Mouse (Mus musculus): ENCODE results near the gene Inava. TPM values are rescaled to one million over a fixed set of nuclear protein-coding genes. Genes with fewer than 3 reads are reported as not detected.

Gene Inava
- polyA plus RNA-seq, 1 experiment from 2014 or later, result 4.4 TPM

- 0 out of 2 replicates have a peak overlapping the region, but pooled peaks have one; percentile 11 for H3K27ac ChIP-seq (replicated peaks)
- H3K36me3 ChIP-seq, result peaks cover 52% of the 10 kb centered on the region
Observed at GRCm38 (mm10) chr1:136177085-136177484, 57.0 kb downstream of the Inava start.

DNA sequence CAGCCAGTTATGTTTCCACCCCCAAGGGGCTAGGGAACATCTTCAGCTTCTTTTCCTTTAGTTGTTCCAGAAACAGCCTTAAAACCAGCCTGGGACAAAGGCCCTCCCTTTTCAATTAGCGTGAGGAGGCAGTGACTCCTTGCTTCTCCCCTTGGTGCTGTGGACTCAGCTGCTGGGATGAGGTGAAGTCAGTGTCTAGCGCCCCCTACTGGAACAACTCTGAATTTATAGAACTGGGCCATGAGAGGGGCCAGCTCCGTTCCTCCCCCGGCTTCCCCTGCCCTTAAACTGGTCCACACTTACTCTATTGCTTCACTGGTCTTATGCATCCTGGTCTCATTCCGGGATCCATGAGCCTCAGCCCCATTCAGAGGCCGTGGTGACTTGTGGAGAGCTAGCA is 58.9 kb downstream of the Inava start:
- H3K4me2 ChIP-seq (replicated peaks), result no peak overlapping the region
- peaks cover 18% of the 10 kb centered on the region; the same call in 1 of the 2 replicates for H3K4me1 ChIP-seq
- 29% methylated on average over 6 of the region's 6 CpGs for WGBS
- ATAC-seq (replicated peaks), result no peak
- no peak overlapping the region for H3K27ac ChIP-seq (replicated peaks)
- H3K27me3 ChIP-seq, result no peaks in the 10 kb centered on the region
- no peak overlapping the region for H3K9ac ChIP-seq (replicated peaks)
- peaks cover 69% of the 10 kb centered on the region for H3K36me3 ChIP-seq
- H3K4me3 ChIP-seq, result no peak overlapping the region
- H3K9me3 ChIP-seq, result no peaks in the 10 kb centered on the region

More at GRCm38 (mm10) chr1:136177085-136177484, 57.0 kb downstream of the Inava start:
- no peak overlapping the region for H3K4me3 ChIP-seq
- no peak overlapping the region for H3K4me2 ChIP-seq (replicated peaks)
- WGBS, result 87% methylated on average over 2 of the region's 2 CpGs
- no peaks in the 10 kb centered on the region for H3K9me3 ChIP-seq
- H3K4me1 ChIP-seq, result peaks cover 21% of the 10 kb centered on the region; the same call in 1 of the 2 replicates
- no peak overlapping the region for H3K9ac ChIP-seq (replicated peaks)
- no peaks in the 10 kb centered on the region for H3K27me3 ChIP-seq
- ATAC-seq (replicated peaks), result no peak

DNA sequence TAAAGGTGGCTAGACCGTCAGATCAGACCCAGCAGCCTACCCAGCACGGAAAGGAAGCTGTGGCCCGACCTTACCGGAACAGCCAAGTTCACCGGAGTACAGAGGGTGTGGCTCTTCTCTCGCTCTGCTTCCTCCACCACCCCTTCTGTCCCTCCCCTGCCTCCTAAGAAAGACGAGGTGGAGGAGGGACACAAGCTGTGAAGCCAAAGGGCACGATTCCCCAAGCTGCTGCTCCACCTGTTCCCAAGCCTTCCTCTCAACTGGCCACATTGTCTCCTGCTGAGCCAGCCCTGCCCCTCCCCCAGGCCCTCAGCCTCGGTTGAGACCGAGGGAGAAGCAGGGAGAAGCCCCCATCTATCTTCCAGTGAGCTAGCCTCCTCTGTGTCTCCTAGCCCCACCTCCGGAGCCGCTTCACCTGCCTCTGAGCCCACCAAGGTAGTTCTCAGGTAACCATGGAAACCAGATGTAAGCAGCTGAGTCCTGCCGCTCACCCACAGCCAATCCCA is 59.9 kb downstream of the Inava start:
- WGBS, result 14% methylated on average over 13 of the region's 13 CpGs
- Histone ChIP-seq H3K9me3 (no peaks in the 10 kb centered on the region), H3K4me1 (peaks cover 9% of the 10 kb centered on the region; the same call in 1 of the 2 replicates), H3K9ac (replicated peaks) (no peak overlapping the region), H3K4me2 (replicated peaks) (no peak overlapping the region), H3K36me3 (peaks cover 77% of the 10 kb centered on the region), H3K4me3 (no peak overlapping the region), H3K27me3 (no peaks in the 10 kb centered on the region), H3K27ac (replicated peaks) (0 out of 2 replicates have a peak overlapping the region, but pooled peaks have one; percentile 29)
- no peak for ATAC-seq (replicated peaks)

DNA sequence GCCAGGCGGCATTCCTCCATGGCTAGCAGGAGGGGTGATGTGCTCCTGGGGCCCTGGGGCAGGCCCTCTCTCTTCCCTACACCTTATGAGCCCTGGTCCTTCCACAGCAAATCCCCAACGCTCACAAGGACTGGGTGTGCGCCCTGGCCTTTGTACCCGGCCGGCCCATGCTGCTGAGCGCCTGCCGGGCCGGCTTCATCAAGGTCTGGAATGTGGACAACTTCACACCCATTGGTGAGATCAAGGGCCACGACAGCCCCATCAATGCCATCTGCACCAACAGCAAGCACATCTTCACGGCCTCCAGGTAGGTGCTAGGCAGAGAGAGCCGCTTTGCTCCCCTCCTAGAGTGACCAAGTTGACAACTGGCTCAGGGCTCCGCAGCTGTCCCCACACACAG is 61.4 kb downstream of the Inava start:
- Histone ChIP-seq H3K4me1 (peaks cover 9% of the 10 kb centered on the region; the same call in 1 of the 2 replicates), H3K4me2 (replicated peaks) (no peak overlapping the region), H3K36me3 (peaks cover 86% of the 10 kb centered on the region), H3K9me3 (no peaks in the 10 kb centered on the region), H3K27me3 (no peaks in the 10 kb centered on the region), H3K9ac (replicated peaks) (no peak overlapping the region), H3K4me3 (no peak overlapping the region), H3K27ac (replicated peaks) (no peak overlapping the region)
- WGBS, result 75% methylated on average over 12 of the region's 12 CpGs
- no peak for ATAC-seq (replicated peaks)

DNA sequence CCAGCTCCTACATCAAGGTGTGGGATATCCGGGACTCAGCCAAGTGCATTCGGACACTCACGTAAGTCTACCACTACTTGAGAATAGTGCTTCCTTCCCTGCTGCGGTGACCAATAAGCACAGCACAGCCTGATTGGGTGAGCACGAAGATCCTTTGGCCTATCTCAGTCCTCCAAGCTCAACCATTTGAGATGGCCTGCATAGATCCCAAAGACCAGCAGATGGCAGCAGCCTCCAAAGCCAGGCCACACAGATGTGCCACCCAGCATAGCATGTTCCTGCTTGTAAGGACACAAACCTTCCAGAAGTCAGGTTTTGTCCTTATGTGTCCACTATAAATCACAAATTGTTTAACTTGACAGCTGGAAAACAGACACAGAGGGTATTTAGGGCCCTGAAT is 64.0 kb downstream of the Inava start:
- H3K27me3 ChIP-seq, result no peaks in the 10 kb centered on the region
- H3K36me3 ChIP-seq, result peaks cover 89% of the 10 kb centered on the region
- H3K9me3 ChIP-seq, result no peaks in the 10 kb centered on the region
- WGBS, result 6% methylated on average over 5 of the region's 5 CpGs
- H3K4me1 ChIP-seq, result peaks cover 9% of the 10 kb centered on the region; the same call in 1 of the 2 replicates
- no peak overlapping the region for H3K27ac ChIP-seq (replicated peaks)
- no peak overlapping the region for H3K4me2 ChIP-seq (replicated peaks)
- H3K9ac ChIP-seq (replicated peaks), result no peak overlapping the region
- peak; percentile 59 for ATAC-seq (replicated peaks)
- H3K4me3 ChIP-seq, result no peak overlapping the region

- Histone ChIP-seq H3K27me3 (no peaks in the 10 kb centered on the region), H3K9me3 (no peaks in the 10 kb centered on the region), H3K36me3 (peaks cover 92% of the 10 kb centered on the region), H3K4me1 (no peaks in the 10 kb centered on the region), H3K27ac (replicated peaks) (no peak overlapping the region), H3K4me2 (replicated peaks) (no peak overlapping the region), H3K9ac (replicated peaks) (no peak overlapping the region), H3K4me3 (no peak overlapping the region)
- ATAC-seq (replicated peaks), result no peak
- WGBS, result 71% methylated on average over 8 of the region's 8 CpGs
Observed at GRCm38 (mm10) chr1:136167657-136168056, 66.4 kb downstream of the Inava start.

DNA sequence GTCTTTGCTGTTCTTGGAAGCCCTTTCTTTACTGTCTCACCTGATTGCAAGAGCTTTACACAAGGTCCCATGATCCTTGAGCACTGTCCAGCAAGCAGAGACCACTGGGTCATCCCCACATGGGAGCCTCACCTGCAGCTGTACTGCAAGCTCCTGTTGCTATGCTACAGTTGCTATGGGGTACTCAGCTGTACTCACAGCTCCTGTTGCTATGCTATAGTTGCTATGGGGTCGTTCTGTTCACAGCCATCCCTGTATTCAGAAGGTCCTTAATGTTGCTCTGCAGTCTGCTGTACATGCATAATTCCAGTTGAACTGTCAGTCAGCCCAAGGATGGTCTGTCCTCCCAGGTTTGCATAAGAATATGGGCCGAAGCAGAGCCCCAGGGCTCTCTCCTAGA is 68.6 kb downstream of the Inava start:
- H3K27ac ChIP-seq (replicated peaks), result no peak overlapping the region
- 49% methylated on average over 2 of the region's 2 CpGs for WGBS
- H3K36me3 ChIP-seq, result peaks cover 94% of the 10 kb centered on the region

More for the DNA sequence above, 68.6 kb downstream of the Inava start:
- Histone ChIP-seq H3K9me3 (no peaks in the 10 kb centered on the region), H3K4me2 (replicated peaks) (no peak overlapping the region), H3K4me3 (no peak overlapping the region), H3K9ac (replicated peaks) (no peak overlapping the region), H3K4me1 (no peaks in the 10 kb centered on the region), H3K27me3 (no peaks in the 10 kb centered on the region)
- ATAC-seq (replicated peaks), result peak; percentile 45; the same call in 1 of the 2 replicates

Other genes starting within 250 kb of the Inava start
- gene Igfn1, start 227.9 kb downstream of the Inava start, polyA plus RNA-seq (2015; fragmentation: Nextera tagmentation; extraction: Ambion mirVana), result not detected in 2 replicates
- 135 and 149 TPM in 2 replicates for gene Tmem9, start 226.1 kb downstream of the Inava start, polyA plus RNA-seq (2015; fragmentation: Nextera tagmentation; extraction: Ambion mirVana)
- gene Ascl5, start 183.5 kb downstream of the Inava start, polyA plus RNA-seq (2015; fragmentation: Nextera tagmentation; extraction: Ambion mirVana), result 0.60 TPM in 1 of 2 replicates, not detected in the other
- 0.47 and 0.54 TPM in 2 replicates for gene Cacna1s, start 181.5 kb downstream of the Inava start, polyA plus RNA-seq (2015; fragmentation: Nextera tagmentation; extraction: Ambion mirVana)
- gene Kif21b, start 102.9 kb downstream of the Inava start, polyA plus RNA-seq (2015; fragmentation: Nextera tagmentation; extraction: Ambion mirVana), result 71.9 and 75.0 TPM in 2 replicates
- gene Mroh3, start 21.4 kb downstream of the Inava start, polyA plus RNA-seq (2015; fragmentation: Nextera tagmentation; extraction: Ambion mirVana), result not detected in 2 replicates
- gene Gpr25, start 26.6 kb upstream of the Inava start, polyA plus RNA-seq (2015; fragmentation: Nextera tagmentation; extraction: Ambion mirVana), result 0.34 and 0.41 TPM in 2 replicates
- gene Camsap2, start 111.8 kb upstream of the Inava start, polyA plus RNA-seq (2015; fragmentation: Nextera tagmentation; extraction: Ambion mirVana), result 27.8 and 27.9 TPM in 2 replicates
- 17.4 and 18.4 TPM in 2 replicates for gene Ddx59, start 181.0 kb upstream of the Inava start, polyA plus RNA-seq (2015; fragmentation: Nextera tagmentation; extraction: Ambion mirVana)
- 2.3 and 2.6 TPM in 2 replicates for gene Kif14, start 232.1 kb upstream of the Inava start, polyA plus RNA-seq (2015; fragmentation: Nextera tagmentation; extraction: Ambion mirVana)